Mouse (Mus musculus): ENCODE results near the gene Slc10a1.

DNA sequence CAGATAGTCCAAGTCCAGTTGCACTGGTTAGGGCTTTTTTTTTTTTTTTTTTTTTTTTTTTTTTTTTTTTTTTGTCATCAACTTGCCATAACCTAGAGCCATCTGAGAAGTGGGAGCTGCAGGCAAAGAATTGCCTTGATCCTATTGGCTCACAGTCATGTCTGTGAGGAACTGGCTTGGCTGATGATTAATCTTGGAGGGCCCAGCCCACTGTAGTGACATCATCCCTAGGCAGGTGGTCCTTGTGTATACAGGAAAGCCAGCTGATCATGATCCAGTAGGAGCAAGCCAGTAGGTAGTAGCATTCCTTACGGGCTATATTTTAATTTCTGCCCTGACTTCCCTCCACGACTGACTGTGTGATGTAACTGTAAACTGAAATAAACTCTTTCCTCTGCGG lies 19.8 kb upstream of the Slc10a1 start:
- no peak for TF ChIP-seq POLR2A (IDR thresholded peaks at IDR 0.05; ENCODE audit: low read depth, low read length)
- TF ChIP-seq CTCF (IDR thresholded peaks at IDR 0.05; ENCODE audit: borderline replicate concordance, insufficient read depth, low read length) = no peak

Data from embryonic fibroblast, embryonic 13.5 days (primary cell).